Mouse (Mus musculus) neural tube, embryonic 15.5 days (tissue): ENCODE results near the gene Card10. TPM values are rescaled to one million over a fixed set of nuclear protein-coding genes. Genes with fewer than 3 reads are reported as not detected.
A peak's percentile ranks its signal among the peaks of the same experiment; 100 is the strongest.

Experiments used
- ATAC-seq: fragments of 200-750 bp; cut with Nextera tagmentation; 2 replicates; pipeline ENCODE4 v1.8.0; 2017; ENCODE audit warnings: mild to moderate bottlenecking, moderate TSS enrichment, moderate library complexity; ENCODE audit not compliant: low FRiP score
- H3K27ac ChIP-seq: fragments of 300-500 bp; sonication (generic); replicated peaks from 2 replicates; pipeline ENCODE4 v1.5.1; 2015; ENCODE audit warnings: mild to moderate bottlenecking, inconsistent platforms
- H3K27me3 ChIP-seq: fragments of 300-500 bp; sonication (generic); replicated peaks from 2 replicates; pipeline ENCODE4 v1.6.1; 2015; ENCODE audit warnings: inconsistent platforms
- H3K36me3 ChIP-seq: fragments of 300-500 bp; sonication (generic); 2 replicates; pipeline ENCODE4 v1.6.1; 2015; ENCODE audit warnings: inconsistent platforms
- H3K4me1 ChIP-seq: fragments of 300-500 bp; sonication (generic); 2 replicates; pipeline ENCODE4 v1.6.1; 2015; ENCODE audit warnings: inconsistent platforms
- H3K4me2 ChIP-seq: fragments of 300-500 bp; sonication (generic); 2 replicates; pipeline ENCODE4 v1.6.1; 2015; ENCODE audit warnings: inconsistent platforms, mild to moderate bottlenecking, moderate library complexity
- H3K4me3 ChIP-seq: fragments of 300-500 bp; sonication (generic); replicated peaks from 2 replicates; pipeline ENCODE4 v1.5.1; 2015; ENCODE audit warnings: mild to moderate bottlenecking, inconsistent platforms
- H3K9ac ChIP-seq: fragments of 300-500 bp; sonication (generic); replicated peaks from 2 replicates; pipeline ENCODE4 v1.6.1; 2015; ENCODE audit warnings: mild to moderate bottlenecking, inconsistent platforms
- H3K9me3 ChIP-seq: fragments of 300-500 bp; sonication (generic); replicated peaks from 2 replicates; pipeline ENCODE4 v1.6.1; 2016; ENCODE audit warnings: inconsistent platforms
- WGBS: fragments of 180-500 bp; shearing (Covaris S2); methylation state at CpG from one replicate; pipeline ENCODE4 v1.1.7; 2015; ENCODE audit warnings: mixed read lengths; 5-methylcytosine and 5-hydroxymethylcytosine counted together
- polyA plus RNA-seq: library from polyadenylated mRNA; unstranded; fragments of >200 nt; fragmentation: Nextera tagmentation; extraction: Ambion mirVana; gene quantifications from 2 replicates; pipeline ENCODE4 v1.2.1, GENCODE M21; 2015

Card10 gene
- polyA plus RNA-seq, 1 experiment from 2014 or later, result 1.9 TPM

- no peak overlapping the region for H3K9ac ChIP-seq
- H3K27me3 ChIP-seq, result no peaks in the 10 kb centered on the region
- no peak for ATAC-seq
- WGBS, result 70% methylated on average over 12 of the region's 12 CpGs
- H3K4me2 ChIP-seq, result no peak overlapping the region
- peaks cover 17% of the 10 kb centered on the region for H3K4me1 ChIP-seq
- no peak overlapping the region for H3K4me3 ChIP-seq
- H3K36me3 ChIP-seq, result no peaks in the 10 kb centered on the region
- H3K27ac ChIP-seq, result no peak overlapping the region
- H3K9me3 ChIP-seq, result no peaks in the 10 kb centered on the region
Measured at GRCm38 (mm10) chr15:78790990-78791389, 11.9 kb downstream of the Card10 start.

DNA sequence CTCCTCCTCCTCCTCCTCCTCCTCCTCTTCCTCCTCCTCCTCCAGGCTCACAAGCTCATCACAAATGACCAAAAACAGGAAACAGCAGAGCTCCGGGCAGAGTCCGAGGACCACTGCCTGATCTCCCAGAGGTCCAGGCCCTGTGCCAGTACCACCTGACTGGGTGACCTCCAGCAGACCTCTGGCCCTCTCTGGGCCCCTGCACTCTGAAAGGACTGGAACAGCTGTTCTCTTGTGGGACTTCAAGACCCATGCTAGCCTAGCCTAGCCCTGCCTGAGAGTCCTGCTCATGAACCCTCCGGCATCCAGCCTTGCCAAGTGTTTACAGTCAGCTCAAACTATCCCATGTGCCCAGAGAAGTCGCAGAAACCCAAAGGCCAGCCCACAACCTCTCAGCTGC, 12.4 kb downstream of the Card10 start:
- Histone ChIP-seq H3K4me3 (no peak overlapping the region), H3K9me3 (no peaks in the 10 kb centered on the region), H3K4me2 (no peak overlapping the region), H3K4me1 (peaks cover 20% of the 10 kb centered on the region), H3K27me3 (no peaks in the 10 kb centered on the region), H3K27ac (no peak overlapping the region), H3K9ac (no peak overlapping the region), H3K36me3 (no peaks in the 10 kb centered on the region)
- 69% methylated on average over 4 of the region's 4 CpGs for whole genome bisulfite sequencing
- ATAC-seq, result no peak

DNA sequence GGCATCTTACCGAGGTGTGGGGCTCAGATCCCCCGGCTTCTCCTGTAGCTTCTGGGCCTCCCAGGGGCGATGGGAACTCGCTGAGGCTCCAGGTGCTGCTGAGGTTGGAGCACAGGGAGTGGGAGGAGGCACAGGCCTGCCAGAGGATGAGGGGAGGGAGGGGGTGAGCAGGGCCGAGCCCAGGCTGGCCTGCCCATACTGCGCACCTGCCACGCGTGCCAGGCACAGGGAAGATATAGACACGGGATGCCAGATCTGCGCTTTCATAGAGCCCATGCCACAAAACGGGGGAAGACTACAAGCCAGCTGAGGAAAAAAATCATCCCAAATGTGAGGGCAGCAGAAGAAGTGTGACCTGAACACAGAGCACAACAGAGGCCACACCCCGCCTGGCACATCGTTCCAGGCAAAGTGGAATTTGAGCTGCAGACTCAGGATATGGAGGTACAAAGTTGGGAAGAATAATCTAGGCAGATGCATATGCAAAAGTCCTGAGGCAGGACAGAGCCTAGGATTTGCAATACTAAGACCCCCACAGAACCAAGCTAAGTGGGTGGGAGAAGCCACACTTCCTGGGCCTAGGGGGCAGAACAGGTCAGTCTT, 13.0 kb downstream of the Card10 start:
- no peaks in the 10 kb centered on the region for H3K36me3 ChIP-seq
- H3K27me3 ChIP-seq, result no peaks in the 10 kb centered on the region
- no peak overlapping the region for H3K9ac ChIP-seq
- H3K4me1 ChIP-seq, result peaks cover 20% of the 10 kb centered on the region
- H3K4me2 ChIP-seq, result no peak overlapping the region
- ATAC-seq, result no peak
- no peak overlapping the region for H3K4me3 ChIP-seq
- H3K27ac ChIP-seq, result no peak overlapping the region
- 82% methylated on average over 13 of the region's 13 CpGs for WGBS
- H3K9me3 ChIP-seq, result no peaks in the 10 kb centered on the region

DNA sequence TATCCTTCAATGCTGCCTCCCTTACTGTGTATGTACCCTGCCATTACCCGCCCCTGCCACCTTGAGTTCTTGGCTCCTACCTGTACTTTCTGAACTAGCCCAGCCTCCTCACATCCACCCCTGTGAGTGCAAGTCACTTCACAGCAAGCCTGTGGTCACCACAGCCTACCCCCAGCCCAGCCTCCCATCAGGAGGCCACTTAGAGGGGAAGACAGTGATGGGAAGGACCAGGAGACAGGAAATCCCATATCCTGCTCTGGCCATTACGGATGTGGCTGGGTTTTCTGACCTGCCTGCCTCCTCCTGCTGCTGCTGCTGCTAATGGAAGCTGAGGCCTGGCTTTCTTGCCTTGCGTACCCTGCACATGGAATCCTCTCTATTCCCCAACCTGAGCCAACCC, 14.8 kb downstream of the Card10 start:
- Histone ChIP-seq H3K4me3 (no peak overlapping the region), H3K9me3 (no peaks in the 10 kb centered on the region), H3K9ac (no peak overlapping the region), H3K36me3 (no peaks in the 10 kb centered on the region), H3K4me1 (peaks cover 20% of the 10 kb centered on the region), H3K27me3 (no peaks in the 10 kb centered on the region), H3K27ac (0 out of 2 replicates have a peak overlapping the region, but pooled peaks have one; percentile 20), H3K4me2 (no peak overlapping the region)
- ATAC-seq, result no peak
- WGBS, result 77% methylated on average over 3 of the region's 3 CpGs

- Histone ChIP-seq H3K4me2 (no peak overlapping the region), H3K9ac (no peak overlapping the region), H3K36me3 (no peaks in the 10 kb centered on the region), H3K27ac (peak overlapping the region; percentile 48), H3K4me1 (peaks cover 20% of the 10 kb centered on the region), H3K4me3 (no peak overlapping the region), H3K27me3 (no peaks in the 10 kb centered on the region), H3K9me3 (no peaks in the 10 kb centered on the region)
- no peak for ATAC-seq
- WGBS, result 65% methylated on average over 9 of the region's 9 CpGs
Measured at GRCm38 (mm10) chr15:78787287-78787856, 15.5 kb downstream of the Card10 start.

DNA sequence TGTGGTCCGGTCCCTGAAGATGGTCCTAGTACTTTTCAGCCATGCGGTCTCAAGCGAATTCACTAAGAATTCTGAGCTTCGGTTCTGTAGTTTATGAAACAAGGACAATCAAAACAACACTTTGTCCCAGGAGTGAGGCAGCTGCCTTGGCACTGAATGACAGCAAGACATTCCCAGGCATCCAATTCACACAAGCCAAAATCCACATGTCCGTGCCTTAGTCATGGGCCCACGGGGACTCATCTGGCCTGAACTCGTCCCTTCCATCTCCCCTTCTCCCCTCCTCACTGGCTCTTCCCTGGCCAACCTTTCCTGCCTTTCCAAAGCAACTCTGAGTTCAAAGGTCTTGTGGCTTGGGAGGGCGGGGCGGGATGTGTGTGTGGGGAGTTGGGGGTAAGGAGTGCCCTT, 16.4 kb downstream of the Card10 start:
- no peaks in the 10 kb centered on the region for H3K27me3 ChIP-seq
- no peaks in the 10 kb centered on the region for H3K9me3 ChIP-seq
- H3K9ac ChIP-seq, result no peak overlapping the region
- H3K4me3 ChIP-seq, result no peak overlapping the region
- no peak overlapping the region for H3K4me2 ChIP-seq
- peak overlapping the region; percentile 48 for H3K27ac ChIP-seq
- WGBS, result 69% methylated on average over 9 of the region's 9 CpGs
- peaks cover 20% of the 10 kb centered on the region for H3K4me1 ChIP-seq
- no peaks in the 10 kb centered on the region for H3K36me3 ChIP-seq
- no peak for ATAC-seq

GRCm38 (mm10) chr15:78785961-78786360, 16.9 kb downstream of the Card10 start:
- H3K36me3 ChIP-seq, result no peaks in the 10 kb centered on the region
- peak overlapping the region; percentile 48 for H3K27ac ChIP-seq
- WGBS, result 29% methylated on average over 7 of the region's 7 CpGs
- peaks cover 20% of the 10 kb centered on the region for H3K4me1 ChIP-seq
- H3K4me3 ChIP-seq, result no peak overlapping the region
- H3K9me3 ChIP-seq, result no peaks in the 10 kb centered on the region
- no peak overlapping the region for H3K4me2 ChIP-seq
- ATAC-seq, result no peak; the same call in 1 of the 2 replicates
- no peak overlapping the region for H3K9ac ChIP-seq
- no peaks in the 10 kb centered on the region for H3K27me3 ChIP-seq

- no peak for ATAC-seq
- 96% methylated on average over 7 of the region's 7 CpGs for WGBS
- no peak overlapping the region for H3K4me2 ChIP-seq
- H3K9me3 ChIP-seq, result no peaks in the 10 kb centered on the region
- H3K27me3 ChIP-seq, result no peaks in the 10 kb centered on the region
- H3K9ac ChIP-seq, result no peak overlapping the region
- peaks cover 20% of the 10 kb centered on the region for H3K4me1 ChIP-seq
- H3K36me3 ChIP-seq, result no peaks in the 10 kb centered on the region
- no peak overlapping the region for H3K27ac ChIP-seq
- H3K4me3 ChIP-seq, result no peak overlapping the region
Measured at GRCm38 (mm10) chr15:78785258-78785657, 17.6 kb downstream of the Card10 start.

DNA sequence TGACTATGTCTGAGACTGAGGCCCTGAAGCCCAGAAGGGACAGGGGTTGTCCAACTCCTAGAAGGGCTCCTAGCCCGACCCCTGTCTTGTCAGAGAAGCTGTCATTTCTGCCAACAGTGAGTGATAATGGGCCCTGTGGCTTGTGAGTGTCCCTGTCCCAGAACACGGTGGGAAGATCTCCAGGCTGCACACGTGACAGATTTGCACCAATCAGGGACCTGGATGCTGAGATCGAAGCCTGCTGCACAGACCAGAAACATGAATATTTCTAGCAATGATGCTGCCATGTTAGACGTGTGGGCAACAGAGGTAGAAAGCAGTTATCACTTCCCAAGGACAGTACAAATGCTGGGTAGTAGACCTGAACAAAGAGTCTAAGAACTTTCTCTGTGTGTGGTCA, 18.3 kb downstream of the Card10 start:
- H3K36me3 ChIP-seq, result no peaks in the 10 kb centered on the region
- H3K4me1 ChIP-seq, result peaks cover 20% of the 10 kb centered on the region
- no peaks in the 10 kb centered on the region; the same call in 1 of the 2 replicates for H3K27me3 ChIP-seq
- 79% methylated on average over 5 of the region's 5 CpGs for WGBS
- no peak for ATAC-seq
- H3K9me3 ChIP-seq, result no peaks in the 10 kb centered on the region
- H3K4me2 ChIP-seq, result no peak overlapping the region
- H3K27ac ChIP-seq, result no peak overlapping the region
- no peak overlapping the region for H3K4me3 ChIP-seq
- H3K9ac ChIP-seq, result no peak overlapping the region

- 72% methylated on average over 14 of the region's 14 CpGs for WGBS
- H3K9me3 ChIP-seq, result no peaks in the 10 kb centered on the region
- peaks cover 23% of the 10 kb centered on the region for H3K4me1 ChIP-seq
- no peak overlapping the region for H3K27ac ChIP-seq
- H3K36me3 ChIP-seq, result no peaks in the 10 kb centered on the region
- no peak overlapping the region for H3K4me2 ChIP-seq
- no peak overlapping the region for H3K4me3 ChIP-seq
- no peaks in the 10 kb centered on the region; the same call in 1 of the 2 replicates for H3K27me3 ChIP-seq
- no peak for ATAC-seq
- no peak overlapping the region for H3K9ac ChIP-seq
Measured at GRCm38 (mm10) chr15:78782348-78783103, 20.3 kb downstream of the Card10 start.

DNA sequence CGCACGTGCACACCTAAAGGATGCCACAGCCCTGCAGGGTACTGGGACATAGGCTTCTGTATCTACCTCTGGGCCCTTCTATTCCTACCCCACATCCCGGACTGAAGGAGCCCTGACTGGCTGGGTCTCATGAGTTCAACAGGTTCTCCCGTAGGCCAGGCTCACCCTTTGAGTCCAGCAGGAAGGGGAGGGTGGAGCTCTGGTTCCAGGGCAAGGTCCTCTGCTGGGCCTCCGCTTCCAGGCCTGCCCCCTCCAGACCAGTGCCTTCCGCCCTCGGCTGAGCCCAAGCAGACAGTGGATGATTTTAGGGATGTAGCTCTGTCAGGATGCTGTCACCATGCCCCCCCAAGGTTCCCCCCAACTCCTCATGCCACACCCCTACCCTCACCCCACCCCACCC, 21.9 kb downstream of the Card10 start:
- 91% methylated on average over 7 of the region's 7 CpGs for WGBS
- peaks cover 10% of the 10 kb centered on the region for H3K4me1 ChIP-seq
- ATAC-seq, result no peak

GRCm38 (mm10) chr15:78780359-78780758, 22.5 kb downstream of the Card10 start:
- Histone ChIP-seq H3K36me3 (no peaks in the 10 kb centered on the region), H3K27ac (no peak overlapping the region), H3K4me3 (no peak overlapping the region), H3K9me3 (no peaks in the 10 kb centered on the region), H3K4me2 (no peak overlapping the region), H3K27me3 (no peaks in the 10 kb centered on the region; the same call in 1 of the 2 replicates), H3K4me1 (peaks cover 6% of the 10 kb centered on the region; the same call in 1 of the 2 replicates), H3K9ac (no peak overlapping the region)
- WGBS, result 93% methylated on average over 14 of the region's 14 CpGs
- no peak for ATAC-seq

More for the DNA sequence above, 21.9 kb downstream of the Card10 start:
- H3K36me3 ChIP-seq, result no peaks in the 10 kb centered on the region
- no peak overlapping the region for H3K27ac ChIP-seq
- no peak overlapping the region for H3K9ac ChIP-seq
- no peak overlapping the region for H3K4me2 ChIP-seq
- no peaks in the 10 kb centered on the region for H3K9me3 ChIP-seq
- no peak overlapping the region for H3K4me3 ChIP-seq
- no peaks in the 10 kb centered on the region; the same call in 1 of the 2 replicates for H3K27me3 ChIP-seq
